In genomic region chr12:31168221-31168890, GRCm38 (mm10) we compare ENCODE assay signal across 8 mouse cellular contexts.
DNase-seq lines count a peak whose midpoint lies in the region; ATAC-seq and TF ChIP-seq lines count a peak whose summit lies in the region.

No protein-coding gene starts in this region.

- ATAC-seq in activated CD4-positive, CD25-positive, alpha-beta regulatory T cell, adult 4 months: no peak

- no peak for TF ChIP-seq POLR2A in testis, adult 2 months (IDR thresholded peaks at IDR 0.05; ENCODE audit: control insufficient read depth, low read depth, low read length)

- DNase-seq in heart, adult 8-10 months (ENCODE audit: low spot score): peak; percentile 61
- DNase-seq in heart, postnatal 36 days: no peak
- no peak for DNase-seq in testis, postnatal 14 days (ENCODE audit: low spot score)
- peak; percentile 18 for DNase-seq in hindlimb bud, embryonic 11.5 days (ENCODE audit: extremely low spot score, low read depth, low spot score)
- DNase-seq in lung, postnatal 36 days: peak; percentile 69
- no peak for DNase-seq in MN1 (ENCODE audit: low spot score)

- no peaks in the 10 kb centered on the region for H3K36me3 ChIP-seq in testis, adult 2 months (ENCODE audit: control insufficient read depth, insufficient read depth, low read length)

- no peaks in the 10 kb centered on the region for H3K27me3 ChIP-seq in testis, adult 2 months (ENCODE audit: control insufficient read depth, insufficient read depth, low read length)

- no peak overlapping the region for H3K4me3 ChIP-seq in testis, adult 2 months (ENCODE audit: control insufficient read depth, low read depth, low read length)

- H3K27ac ChIP-seq in testis, adult 2 months (ENCODE audit: control insufficient read depth, insufficient read depth, low read depth, low read length): 0 out of 2 replicates have a peak overlapping the region, but pooled peaks have one; percentile 12

- no peak for TF ChIP-seq CTCF in testis, adult 2 months (IDR thresholded peaks at IDR 0.05; ENCODE audit: control insufficient read depth, insufficient read depth, insufficient replicate concordance, low read depth, low read length)

- H3K4me1 ChIP-seq in testis, adult 2 months (ENCODE audit: control insufficient read depth, insufficient read depth, low read length): no peaks in the 10 kb centered on the region

- intact Hi-C loops in heart, postnatal 36 days (cut with DNase I): loop anchor here (5.0 kb wide), 1 partner anchor 129 kb away; no protein-coding TSS in a partner anchor

Comparison
In these comparisons a context has a peak if more than half of its experiments do, and no peak if none do; other contexts are left out.
1. DNase-seq: peak in heart, adult 8-10 months (single experiment), hindlimb bud, embryonic 11.5 days (single experiment) and lung, postnatal 36 days (single experiment); none in heart, postnatal 36 days (0 of 2), testis, postnatal 14 days (single experiment) and MN1 (single experiment).